Mouse (Mus musculus) lung, adult 2 months (tissue): ENCODE measurements around the gene Gna14.

ENCODE experiments used
- CTCF ChIP-seq: fragments of 200-500 bp; IDR thresholded peaks from 2 replicates; pipeline ENCODE4 v1.5.1; 2011; ENCODE audit warnings: mild to moderate bottlenecking, low read length, control low read depth; ENCODE audit not compliant: insufficient read depth
- POLR2A ChIP-seq: fragments of 200-500 bp; IDR thresholded peaks from 2 replicates; pipeline ENCODE4 v1.6.1; 2011; ENCODE audit warnings: low read depth, mild to moderate bottlenecking, control low read depth, low read length, borderline replicate concordance; ENCODE audit errors: extremely low read depth

- TF ChIP-seq CTCF (no peak), POLR2A (no peak)
Measured at GRCm38 (mm10) chr19:16431368-16431767, 4.2 kb upstream of the Gna14 start.
